Mouse (Mus musculus) A20 (cell line): ENCODE results near the gene Mepce.
"Not testable (repeated sequence)": the region's sequence is repeated elsewhere in the genome, so short reads cannot be mapped to it uniquely, and the experiment has no call there.

ENCODE experiments used
- DNase-seq: peaks from one replicate; pipeline ENCODE4 v3.0.0-alpha.2; 2011; ENCODE audit warnings: low read depth, low spot score

Mepce gene

DNA sequence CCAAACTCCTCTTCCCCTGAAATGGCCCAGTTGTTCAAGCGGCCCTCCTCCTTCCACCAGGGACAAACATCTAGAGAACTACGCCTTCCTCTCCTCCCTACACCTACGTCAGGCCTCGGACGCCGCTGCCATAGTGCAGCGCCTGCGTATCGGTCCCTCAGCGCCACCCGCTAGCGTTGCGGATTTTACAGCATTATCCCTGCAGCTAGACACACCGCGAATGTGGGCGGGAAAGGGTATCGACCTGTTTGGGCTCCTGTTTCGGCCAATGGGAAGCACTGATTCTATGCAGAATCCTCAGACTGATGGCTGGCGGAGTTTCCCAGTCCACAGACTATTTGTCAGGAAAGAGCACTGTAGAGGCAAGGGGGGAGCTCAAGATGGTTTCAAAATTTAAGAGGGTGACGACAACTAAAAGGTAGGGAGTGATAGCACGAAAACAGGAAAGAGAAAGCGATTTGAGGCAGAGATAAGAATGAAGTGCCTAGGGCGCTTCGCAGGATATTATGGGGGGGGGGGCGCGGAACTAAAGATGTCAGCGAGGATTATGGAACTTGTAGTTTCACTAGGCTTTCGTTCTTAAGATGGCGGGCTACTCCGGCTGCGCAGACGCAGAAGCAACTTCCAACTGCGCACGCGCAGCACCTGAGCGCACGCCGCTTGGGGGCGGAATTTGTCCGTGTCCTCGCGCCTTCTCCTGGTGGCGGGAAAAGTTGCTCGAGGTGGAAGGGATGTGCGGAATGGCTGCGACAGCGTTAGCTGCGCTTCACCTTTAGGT is at the start of gene Mepce, which contains the start of gene Zcwpw1:
Gene Mepce, minus strand, starts transcription at position 505 of the 778 bp plus-strand sequence.
Gene Zcwpw1, plus strand, starts transcription at position 648 of the 778 bp plus-strand sequence.
- peak; percentile 98 for DNase-seq

DNA sequence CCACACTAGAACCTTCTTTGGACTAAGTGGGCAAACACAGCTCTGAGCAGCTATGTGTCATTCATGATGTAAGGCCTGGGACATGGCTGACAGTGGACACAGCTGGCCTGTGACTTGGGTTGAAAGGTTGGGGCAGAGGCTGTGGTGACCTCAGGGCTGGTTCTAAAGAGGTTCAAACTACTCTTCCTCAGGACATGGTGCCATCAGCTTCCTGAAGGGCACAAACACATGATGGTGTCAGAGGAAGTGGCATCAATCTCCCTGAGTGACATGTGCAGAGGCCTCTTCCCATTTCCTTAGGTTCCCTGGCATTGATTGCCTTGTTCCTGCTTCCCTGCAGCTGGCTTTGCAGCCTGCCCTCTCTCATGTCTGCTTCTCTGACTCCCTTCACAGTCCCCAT is 49.7 kb upstream of the Mepce start:
- not testable (repeated sequence) for DNase-seq

DNA sequence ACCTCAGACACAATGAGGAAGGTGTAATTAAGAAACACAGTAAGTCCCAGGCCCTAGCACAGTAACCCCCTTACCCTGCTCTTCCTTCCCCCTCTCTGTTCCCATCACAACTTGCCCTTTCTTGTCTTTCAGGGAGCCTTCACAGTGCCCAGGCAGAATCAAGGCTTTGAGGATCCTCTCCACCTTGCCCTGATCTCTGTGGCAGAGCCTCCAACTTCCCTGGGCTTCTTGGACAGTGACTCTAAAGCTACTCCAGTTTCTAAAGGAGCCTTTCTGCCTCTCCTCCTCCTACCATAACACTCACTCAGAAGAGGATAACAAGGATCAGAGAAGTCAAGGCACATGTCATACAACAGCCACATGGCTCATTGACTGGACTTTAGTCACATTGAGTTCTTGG is 49.2 kb upstream of the Mepce start:
- no peak for DNase-seq

DNA sequence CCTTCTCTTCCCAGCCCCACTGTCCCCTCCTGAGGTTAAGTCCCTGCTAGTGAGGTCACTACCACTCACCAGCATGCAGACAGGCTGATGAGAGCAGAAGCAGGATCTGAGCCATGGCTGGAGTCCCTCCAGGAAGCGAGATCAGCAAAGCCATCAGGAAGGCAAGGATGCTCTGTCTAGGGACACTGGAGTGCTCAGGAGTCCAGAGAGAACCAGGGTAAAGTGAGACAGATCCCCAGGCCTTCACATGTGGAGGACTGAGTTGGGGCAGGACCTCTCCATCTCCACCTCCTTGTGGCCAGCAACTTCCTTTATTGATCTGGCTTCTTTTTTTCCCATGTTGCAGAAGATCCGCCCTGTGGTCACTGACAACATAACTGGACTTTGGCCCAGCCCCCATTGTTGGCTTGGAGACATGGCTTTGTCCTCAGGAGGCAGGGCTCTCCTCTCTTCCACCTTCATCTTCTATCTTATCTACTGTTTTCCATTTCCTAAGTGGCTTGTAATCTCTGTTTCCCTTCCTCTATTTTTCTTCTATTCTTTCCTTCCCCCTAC is 48.6 kb upstream of the Mepce start, which contains the start of gene Pilra:
Gene Pilra, minus strand, starts transcription at position 316 of the 555 bp plus-strand sequence.
- DNase-seq = not testable (repeated sequence)

DNA sequence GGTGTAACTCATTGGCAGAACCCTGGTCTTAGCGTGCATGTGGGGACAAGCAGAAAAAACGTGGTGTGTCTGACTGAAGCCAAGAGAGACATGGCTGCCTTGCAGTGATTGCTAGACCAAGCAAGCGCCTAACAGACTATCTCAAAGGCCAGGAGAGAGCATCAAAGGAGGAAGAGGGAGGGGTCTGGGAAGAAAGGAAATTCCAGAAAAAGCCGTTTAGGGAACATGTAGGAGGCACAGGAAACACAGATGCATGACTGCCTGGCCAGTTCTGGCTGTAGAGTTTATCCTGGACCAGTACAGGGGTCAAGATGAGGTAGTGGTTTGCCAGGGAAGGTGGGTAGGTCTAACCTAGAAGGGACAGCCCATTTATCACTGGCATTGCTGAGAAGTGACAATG is 46.0 kb upstream of the Mepce start:
- no peak for DNase-seq

DNA sequence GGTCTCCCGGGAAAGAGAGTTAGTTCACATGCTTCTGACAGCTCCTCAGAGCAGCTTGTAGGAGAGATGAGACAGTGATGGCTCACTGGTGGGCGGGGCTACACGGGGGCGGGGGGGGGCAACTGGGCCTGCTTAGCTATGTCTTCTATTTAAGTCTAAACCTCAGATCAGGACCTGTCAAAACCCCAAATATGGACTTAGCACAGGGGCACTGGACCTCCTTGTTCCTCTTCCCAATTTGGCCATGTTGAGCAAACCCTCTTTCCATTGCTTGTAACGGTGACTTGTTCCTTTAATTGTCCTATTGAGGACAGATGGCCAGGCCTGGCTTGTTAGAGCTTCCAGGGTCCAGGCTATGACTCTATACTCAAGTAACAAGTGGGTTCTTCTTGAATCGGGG is 44.1 kb upstream of the Mepce start:
- no peak for DNase-seq

DNA sequence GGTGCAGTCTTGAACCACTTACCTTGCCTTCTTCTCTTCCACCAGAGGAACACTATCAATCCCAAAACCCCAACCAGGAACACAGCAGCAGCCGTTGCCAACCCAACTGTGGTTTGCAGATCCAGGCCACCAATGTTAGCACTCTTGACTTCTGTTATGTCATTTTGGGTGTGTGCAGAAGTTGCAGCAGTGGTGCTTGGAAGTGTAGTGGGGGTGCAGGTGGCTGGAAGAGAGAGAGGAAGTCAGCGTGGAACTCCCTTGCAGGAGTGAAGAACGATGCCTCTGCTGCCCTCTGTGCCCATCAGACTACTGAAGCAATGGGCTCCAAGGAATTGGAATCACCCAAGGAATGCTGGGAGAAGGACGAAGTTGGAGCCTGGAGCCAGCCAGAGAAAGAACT is 43.7 kb upstream of the Mepce start:
- no peak for DNase-seq

DNA sequence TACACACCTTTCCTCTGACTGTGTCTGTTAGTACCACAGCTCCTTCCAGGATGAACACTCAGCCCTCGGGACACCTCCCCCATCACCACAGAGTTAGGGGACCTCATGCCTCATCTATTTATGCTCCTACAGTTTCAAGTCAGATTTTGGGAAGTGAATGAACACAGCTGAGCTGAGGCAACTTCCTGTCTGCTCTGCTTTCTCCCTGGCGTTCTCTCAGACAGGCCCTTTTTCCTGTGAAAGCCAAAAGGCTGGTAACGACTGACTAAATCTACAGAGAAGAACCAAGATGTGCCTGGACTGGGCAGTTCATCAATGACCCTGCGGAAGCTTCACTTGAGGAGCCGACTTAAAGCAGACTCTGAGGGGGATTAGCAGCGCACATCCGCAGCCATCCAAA is 42.8 kb upstream of the Mepce start:
- DNase-seq = no peak

DNA sequence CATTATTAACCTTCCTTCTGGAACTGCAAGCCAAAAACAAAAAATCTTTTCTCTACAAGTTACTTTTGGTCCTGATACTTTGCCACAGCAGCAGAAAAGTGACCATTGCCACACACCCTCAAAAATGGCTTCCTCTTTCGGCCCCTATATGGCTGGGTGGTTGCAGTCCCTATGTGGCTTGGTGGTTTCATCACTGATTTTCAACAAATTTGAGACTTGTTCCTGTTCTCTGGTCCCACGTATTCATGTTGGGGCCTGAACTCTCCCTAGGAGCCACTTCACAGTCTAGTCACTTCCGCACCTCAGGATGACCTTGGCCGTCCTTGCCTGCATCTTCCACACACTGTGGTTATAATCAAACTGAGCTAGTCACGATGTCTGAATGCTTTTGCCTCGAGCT is 41.2 kb upstream of the Mepce start:
- DNase-seq = no peak

DNA sequence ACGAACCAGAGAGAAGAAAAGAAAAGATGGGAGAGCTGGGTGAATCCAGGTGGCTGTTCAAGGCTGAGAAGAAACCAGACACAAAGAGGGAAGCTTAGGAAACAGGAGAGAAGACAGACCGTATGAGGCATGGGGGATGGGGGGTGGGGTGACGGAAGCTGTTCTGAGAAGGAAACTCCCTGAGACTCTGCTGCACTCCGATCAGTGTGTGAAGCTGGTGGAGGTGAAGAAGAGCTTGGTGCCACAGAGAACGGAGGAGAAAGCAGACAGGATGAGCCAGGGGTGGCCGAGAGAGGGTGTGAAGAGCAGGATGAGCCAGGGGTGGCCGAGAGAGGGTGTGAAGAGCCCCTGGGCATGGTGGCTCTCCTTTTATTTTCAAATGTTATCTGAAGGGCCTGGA is 39.0 kb upstream of the Mepce start:
- DNase-seq = no peak

DNA sequence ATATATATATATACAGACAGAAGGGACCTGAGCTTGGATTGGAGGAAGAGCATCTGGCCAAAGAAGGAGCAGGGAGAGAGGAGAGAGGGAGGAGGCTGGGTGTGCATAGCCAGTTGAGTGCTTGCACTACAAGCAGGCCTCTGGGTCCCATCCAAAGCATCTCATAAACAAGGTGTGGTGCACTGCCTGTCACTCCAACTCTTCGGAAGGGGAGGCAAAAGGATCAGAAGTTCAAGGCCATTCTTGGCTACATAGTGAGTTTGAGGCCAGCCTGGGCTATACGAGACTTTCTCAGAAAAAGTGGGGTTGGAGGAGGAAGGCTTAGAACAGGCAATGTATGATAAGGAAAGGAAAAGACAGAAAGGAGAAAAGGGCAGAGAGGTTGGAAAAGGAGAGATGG is 38.5 kb upstream of the Mepce start:
- no peak for DNase-seq

DNA sequence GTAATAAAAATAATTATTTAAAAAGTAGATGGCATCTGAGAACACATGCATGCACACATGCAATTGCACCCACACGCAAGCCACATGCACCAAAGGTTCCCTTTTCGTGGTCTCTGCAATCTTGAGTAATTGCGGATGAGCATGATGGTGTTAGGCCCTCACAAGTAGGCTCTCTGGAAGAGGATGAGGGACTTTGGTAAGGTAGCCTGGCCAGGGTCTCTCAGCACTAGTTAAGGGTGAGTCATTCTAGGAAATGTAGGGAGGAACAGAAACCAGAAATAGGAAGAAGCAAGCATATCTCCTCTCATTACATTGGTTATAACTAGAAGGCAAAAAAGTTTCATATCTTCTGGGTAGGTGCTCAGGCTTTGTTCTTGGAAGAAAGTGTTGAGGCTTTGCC is 37.6 kb upstream of the Mepce start:
- peak; percentile 62 for DNase-seq

DNA sequence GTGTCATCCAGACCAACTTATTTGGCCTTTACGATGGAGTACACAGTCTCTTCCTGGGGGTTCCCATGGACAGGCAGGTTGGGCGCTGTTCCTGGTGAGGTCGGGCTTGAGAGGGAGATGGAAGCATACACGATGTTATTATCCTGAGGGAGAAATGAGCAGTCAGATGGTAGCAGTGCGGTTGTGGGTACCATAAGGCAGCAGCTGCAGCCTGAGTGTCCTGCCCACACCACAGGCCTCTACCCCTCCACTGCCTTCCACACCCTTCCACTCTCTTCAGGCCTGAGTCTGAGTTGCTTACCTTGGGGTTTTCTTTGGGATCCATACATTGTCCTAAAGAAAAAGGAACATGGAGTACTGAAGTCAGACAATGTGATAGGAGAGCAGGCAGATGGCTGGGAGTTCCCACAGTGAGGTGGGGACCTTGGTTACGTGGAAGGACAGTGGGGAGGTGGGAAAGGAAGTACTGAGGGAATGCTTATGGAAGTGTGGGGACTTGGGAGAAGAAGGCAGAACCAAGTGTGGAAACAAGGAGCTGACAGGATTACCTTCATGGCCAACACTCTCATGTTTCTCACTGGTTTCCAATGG is 36.1 kb upstream of the Mepce start:
- no peak for DNase-seq

DNA sequence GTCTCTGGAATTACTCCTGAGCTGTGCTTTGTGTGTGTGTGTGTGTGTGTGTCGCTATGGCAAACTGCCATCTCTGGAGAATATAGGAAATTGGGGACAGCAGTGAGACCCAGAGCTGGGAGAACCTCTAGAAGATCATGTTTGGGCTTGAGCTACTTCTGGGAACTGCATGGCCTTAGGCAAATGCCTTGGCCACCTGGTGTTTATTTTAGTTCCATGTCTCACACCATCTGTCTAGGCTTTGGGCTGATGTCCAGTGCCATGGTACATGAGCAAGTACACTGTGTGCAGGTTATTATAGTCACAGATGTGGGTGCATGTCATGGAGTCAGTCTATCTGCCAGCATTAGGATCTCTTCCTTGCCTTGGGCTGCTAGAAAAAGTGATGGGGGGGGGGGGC is 35.1 kb upstream of the Mepce start:
- DNase-seq = peak; percentile 9

DNA sequence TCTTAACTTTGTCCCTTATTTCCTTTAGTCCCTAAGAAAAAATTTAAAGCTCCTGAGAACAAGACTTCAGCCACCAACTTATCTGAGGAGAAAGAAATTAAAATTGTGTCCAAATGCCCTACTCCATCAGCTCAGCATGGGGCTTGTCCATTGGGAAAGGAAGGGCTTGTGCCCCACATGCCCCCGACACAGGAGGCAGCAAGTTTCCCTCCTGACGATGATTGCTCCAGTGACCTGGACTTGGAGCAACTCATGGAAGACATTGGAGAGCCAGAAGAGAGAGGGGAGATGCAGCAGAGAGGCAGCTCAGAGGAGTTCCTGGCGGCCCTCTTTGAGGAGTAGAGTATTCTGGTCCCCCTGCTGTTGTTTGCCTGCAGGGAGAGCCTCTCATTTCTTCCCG is 34.7 kb upstream of the Mepce start:
- no peak for DNase-seq

DNA sequence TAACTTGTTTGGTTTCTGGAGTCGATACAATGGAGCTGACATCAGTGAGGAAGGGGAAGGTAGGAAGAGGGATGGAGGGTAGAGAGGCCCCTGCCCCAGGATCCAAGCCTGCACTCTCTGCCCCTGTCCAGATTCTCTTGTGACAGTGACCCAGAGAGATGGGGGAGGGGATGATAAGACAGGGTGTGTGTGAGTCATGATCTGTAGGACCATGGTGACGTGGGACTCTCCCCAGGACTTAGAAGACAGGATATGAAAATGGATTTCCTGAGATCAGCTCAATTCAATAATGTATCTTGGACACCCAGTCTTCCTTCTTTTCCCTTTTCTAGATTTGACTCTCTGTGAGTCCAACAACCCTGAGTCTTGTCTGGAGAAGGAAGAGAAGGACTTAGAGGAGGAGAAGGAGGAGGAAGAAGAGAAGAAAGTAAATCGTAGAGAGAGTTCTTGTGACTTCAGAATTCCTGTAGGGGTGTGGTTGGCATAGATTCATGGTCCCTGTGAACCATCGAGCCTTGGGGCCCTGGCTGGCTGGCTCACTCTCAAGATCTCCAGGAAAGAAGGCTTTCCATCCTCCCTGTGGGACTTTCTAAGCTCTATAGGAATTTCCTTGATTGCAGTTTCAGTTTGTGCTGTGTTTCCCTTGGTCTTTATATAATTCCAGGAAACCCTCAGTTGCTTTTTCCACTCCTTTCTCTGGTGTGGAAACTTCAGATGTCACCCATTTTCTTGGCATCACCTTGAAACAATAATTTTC is 30.2 kb upstream of the Mepce start:
- DNase-seq = no peak

DNA sequence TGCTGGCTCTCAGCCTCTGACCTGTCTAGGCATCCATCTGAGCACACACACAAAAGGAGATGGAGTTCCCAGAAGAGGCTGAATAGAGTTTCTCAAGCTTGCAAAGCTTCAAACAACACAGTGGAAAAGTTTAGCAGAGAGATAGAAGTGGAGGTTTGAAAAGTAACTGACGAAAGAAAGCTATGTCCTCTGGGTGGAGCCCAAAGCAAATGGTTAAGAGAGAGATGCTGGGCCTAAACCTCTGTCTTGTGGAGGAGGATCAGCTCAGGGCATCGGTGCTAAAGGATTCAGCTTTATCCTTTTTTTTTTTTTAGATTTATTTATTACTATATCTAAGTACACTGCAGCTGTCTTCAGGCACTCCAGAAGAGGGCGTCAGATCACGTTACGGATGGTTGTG is 20.9 kb upstream of the Mepce start:
- DNase-seq = no peak

DNA sequence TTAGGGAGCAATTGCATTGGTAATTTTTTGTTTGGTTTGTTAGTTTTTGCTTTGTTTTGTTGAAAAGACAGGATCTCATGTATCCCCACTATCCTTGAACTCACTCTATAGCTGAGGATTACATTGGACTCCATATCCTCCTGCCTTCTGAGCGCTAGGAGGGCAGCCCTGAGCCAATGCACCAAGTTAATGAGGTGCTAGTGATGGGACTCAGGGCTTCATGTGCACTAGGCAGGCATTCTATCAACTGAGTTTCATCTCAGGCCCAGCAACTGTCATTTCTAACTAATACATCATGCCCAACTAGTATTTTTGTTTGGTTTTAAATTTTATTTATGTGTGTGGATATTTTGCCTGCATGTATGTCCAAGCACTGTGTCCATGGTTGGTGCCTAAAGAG is 18.7 kb upstream of the Mepce start:
- no peak for DNase-seq

DNA sequence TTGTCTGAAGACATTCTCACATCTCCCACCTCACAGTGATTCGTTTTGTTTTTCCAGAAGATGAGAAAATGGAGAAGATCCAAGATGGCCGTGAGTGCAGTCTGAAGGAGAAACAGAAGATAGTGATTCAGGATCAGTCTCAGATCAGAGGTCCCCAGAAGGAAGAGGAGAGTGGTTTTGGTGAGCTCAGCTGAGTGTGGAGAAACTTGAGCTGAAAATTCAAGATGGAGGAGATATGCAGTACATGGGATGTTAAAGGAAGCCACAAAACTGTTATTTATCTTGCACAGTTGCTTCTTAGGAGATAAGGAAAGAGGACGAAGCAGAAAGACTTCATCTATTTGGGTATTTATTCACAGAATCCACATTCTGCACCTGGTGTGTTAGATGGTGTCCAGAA is 13.5 kb upstream of the Mepce start:
- DNase-seq = no peak

DNA sequence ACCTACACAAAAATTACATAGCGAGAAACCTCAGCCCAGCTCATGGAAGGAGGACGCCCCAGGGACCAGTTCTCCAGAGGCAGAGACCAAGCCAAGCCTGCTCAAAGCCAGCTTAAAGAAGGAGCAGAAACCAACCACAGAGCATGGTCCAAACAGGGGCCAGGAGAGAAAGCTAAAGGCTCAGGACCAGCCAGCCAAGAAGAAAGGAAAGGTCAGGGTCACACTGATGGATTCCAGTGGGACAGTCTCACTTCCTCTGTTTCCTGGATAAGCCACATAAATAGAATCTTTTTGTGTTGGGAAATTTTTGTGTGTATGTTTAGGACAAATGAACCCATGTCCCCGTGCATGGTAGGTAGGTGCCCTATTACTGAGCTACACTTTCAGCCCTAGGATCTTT is 9.2 kb upstream of the Mepce start:
- no peak for DNase-seq

DNA sequence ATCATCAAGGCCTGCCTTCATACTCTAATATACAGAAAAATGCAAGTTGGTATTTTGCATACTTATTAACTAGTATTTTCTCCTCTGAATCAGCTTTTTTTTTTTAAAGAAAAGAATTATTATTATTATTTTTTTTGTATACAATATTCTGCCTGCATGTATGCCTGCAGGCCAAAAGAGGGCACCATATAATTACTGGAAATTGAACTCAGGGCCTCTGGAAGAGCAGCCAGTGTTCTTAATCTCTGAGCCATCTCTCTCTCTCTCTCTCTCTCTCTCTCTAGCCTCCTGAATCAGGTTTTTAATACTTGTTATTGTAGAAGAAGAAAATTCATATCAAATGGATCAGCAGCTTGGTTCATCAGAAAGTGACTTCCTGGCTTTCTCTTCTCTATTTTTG is 4.1 kb upstream of the Mepce start:
- DNase-seq = no peak

DNA sequence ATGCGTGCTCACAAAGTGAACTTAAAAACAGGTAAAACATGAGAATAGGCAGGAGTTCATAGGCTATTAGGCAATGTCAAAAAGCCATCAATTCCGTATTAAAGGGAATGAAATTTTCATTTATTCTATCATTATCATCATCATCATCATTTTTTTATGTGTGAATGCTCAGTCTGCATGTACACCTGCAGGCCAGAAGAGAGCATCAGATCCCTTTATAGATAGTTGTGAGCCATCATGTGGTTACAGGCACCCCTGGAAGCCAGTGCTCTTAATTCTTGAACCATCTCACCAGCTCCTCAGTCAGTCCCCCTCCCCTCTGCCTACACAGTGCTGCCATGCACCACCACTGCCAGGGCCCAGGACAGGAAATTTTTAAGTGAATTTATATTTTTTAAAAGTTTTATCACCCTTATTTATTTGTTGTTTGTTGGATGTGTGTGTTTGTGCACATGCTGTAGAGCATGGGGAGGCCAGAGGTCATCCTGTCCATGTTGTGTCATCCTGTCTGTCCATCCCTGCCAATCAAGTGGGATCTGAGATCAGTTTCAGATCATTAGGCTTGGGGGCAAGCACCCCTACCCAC is 1.6 kb upstream of the Mepce start:
- DNase-seq = peak; percentile 64
